Mouse (Mus musculus): ENCODE measurements around the gene Ston2.

DNA sequence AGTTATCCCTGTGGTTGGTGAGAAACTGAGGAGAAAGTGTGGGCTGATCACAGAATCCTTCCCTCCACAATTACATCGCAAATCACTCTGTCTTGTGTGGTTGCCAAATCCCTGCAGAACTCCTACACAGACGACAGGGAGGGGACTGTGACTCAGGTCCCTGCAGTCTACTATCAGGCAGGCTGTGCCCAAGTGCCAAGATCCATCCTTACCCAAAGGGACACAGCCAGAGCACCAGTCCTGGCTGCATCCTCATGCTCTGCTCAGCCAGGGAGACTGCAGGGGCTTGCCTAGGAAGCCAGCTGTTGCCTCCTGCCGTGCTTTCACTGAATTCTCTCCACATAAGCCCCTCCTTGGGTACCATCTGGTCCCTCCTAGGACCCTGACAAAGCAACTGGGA lies 77.3 kb downstream of the Ston2 start:
- no peak for TF ChIP-seq CTCF (IDR thresholded peaks at IDR 0.05; ENCODE audit: low read depth, low read length)
- TF ChIP-seq GATA1 (IDR thresholded peaks at IDR 0.05; ENCODE audit: borderline replicate concordance, low read length), result no peak
- TF ChIP-seq POLR2AphosphoS5 (IDR thresholded peaks at IDR 0.05; ENCODE audit: insufficient replicate concordance, low read depth, low read length), result no peak
- TF ChIP-seq TAL1 (conservative IDR thresholded peaks at IDR 0.05; ENCODE audit: low read depth, low read length), result no peak

All from G1E (cell line).